Mouse (Mus musculus): ENCODE results near the gene Ppp1r14d. TPM values are rescaled to one million over a fixed set of nuclear protein-coding genes. Genes with fewer than 3 reads are reported as not detected.

The Ppp1r14d gene
- polyA plus RNA-seq, 1 experiment = 0.13 TPM

DNA sequence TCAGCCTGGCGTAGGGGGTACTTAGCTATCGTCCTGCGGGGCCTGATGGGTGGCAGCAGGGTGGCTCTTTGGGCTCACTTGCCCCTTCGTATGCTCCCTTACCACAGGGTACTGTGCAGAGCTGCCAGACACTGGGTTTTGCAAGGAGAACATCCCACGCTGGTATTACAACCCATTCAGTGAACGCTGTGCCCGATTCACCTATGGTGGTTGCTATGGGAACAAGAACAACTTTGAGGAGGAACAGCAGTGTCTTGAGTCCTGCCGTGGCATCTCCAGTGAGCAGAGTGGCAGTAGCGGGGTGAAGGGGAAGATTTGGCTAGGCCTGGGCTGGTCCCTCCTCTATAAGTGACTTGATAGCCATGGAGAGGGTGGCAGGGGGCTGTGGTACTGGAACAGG is 18.2 kb upstream of the Ppp1r14d start:
- Histone ChIP-seq H3K4me2 (ENCODE audit: low read depth) (no peak overlapping the region), H3K79me2 (ENCODE audit: control insufficient read depth, insufficient read depth) (no peaks in the 10 kb centered on the region), H3ac (ENCODE audit: control insufficient read depth, insufficient read length) (no peak overlapping the region), H3K27me3 (ENCODE audit: control insufficient read depth, insufficient read depth, insufficient read length) (no peaks in the 10 kb centered on the region), H3K4me3 (no peak overlapping the region), H3K36me3 (ENCODE audit: control insufficient read depth, insufficient read depth) (no peaks in the 10 kb centered on the region)
- TF ChIP-seq REST (IDR thresholded peaks at IDR 0.05; ENCODE audit: insufficient read depth, insufficient read length) (no peak), MYOD1 (IDR thresholded peaks at IDR 0.05; ENCODE audit: control insufficient read depth in 1 of 3, insufficient read length in 2 of 3, low read depth in 2 of 3) (no peak), TCF3 (IDR thresholded peaks at IDR 0.05; ENCODE audit: insufficient read length, low read depth) (no peak), CEBPB (IDR thresholded peaks at IDR 0.05; ENCODE audit: insufficient read depth, poor library complexity, severe bottlenecking) (no peak), MAX (IDR thresholded peaks at IDR 0.05; ENCODE audit: low read depth) (no peak), POLR2AphosphoS2 (IDR thresholded peaks at IDR 0.05; ENCODE audit: insufficient read length, low read depth) (no peak), POLR2A (IDR thresholded peaks at IDR 0.05; ENCODE audit: insufficient read length, low read depth) (no peak), SRF (IDR thresholded peaks at IDR 0.05; ENCODE audit: control insufficient read depth, insufficient read length, low read depth) (no peak), TCF12 (IDR thresholded peaks at IDR 0.05; ENCODE audit: insufficient read depth, poor library complexity, severe bottlenecking) (no peak), MYOG (IDR thresholded peaks at IDR 0.05; ENCODE audit: control insufficient read depth in 1 of 3, insufficient read depth in 1 of 3, insufficient read length in 2 of 3, low read depth in 2 of 3) (no peak), USF1 (IDR thresholded peaks at IDR 0.05; ENCODE audit: low read depth) (no peak), E2F4 (IDR thresholded peaks at IDR 0.05; ENCODE audit: insufficient read depth) (no peak)

DNA sequence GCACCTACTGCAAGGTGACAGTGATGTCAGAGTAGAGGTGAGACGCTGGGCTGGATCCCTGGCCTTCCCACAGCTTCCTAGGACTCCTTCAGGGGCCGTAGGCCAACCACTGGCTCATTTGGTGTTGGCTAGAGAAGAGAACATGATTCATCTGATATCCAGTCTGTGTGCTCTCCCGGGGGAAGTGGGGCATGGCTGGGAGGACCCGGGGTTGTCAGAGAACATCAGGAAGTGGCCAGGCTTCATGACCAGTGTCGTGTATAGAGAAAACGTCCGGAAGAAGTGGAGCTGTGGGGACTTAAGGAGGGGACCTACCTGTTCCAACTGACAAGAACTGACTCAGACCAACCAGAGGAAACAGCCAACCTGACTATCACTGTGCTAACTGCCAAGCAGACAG is 15.5 kb upstream of the Ppp1r14d start:
- no peaks in the 10 kb centered on the region for H3K36me3 ChIP-seq (ENCODE audit: control insufficient read depth, insufficient read depth)
- H3K4me2 ChIP-seq (ENCODE audit: low read depth) = no peak overlapping the region
- H3K27me3 ChIP-seq (ENCODE audit: control insufficient read depth, insufficient read depth, insufficient read length) = no peaks in the 10 kb centered on the region
- H3ac ChIP-seq (ENCODE audit: control insufficient read depth, insufficient read length) = no peak overlapping the region
- H3K79me2 ChIP-seq (ENCODE audit: control insufficient read depth, insufficient read depth) = no peaks in the 10 kb centered on the region
- TF ChIP-seq USF1 (IDR thresholded peaks at IDR 0.05; ENCODE audit: low read depth) (no peak), POLR2AphosphoS2 (IDR thresholded peaks at IDR 0.05; ENCODE audit: insufficient read length, low read depth) (no peak), POLR2A (IDR thresholded peaks at IDR 0.05; ENCODE audit: insufficient read length, low read depth) (no peak), TCF12 (IDR thresholded peaks at IDR 0.05; ENCODE audit: insufficient read depth, poor library complexity, severe bottlenecking) (no peak), TCF3 (IDR thresholded peaks at IDR 0.05; ENCODE audit: insufficient read length, low read depth) (no peak), CEBPB (IDR thresholded peaks at IDR 0.05; ENCODE audit: insufficient read depth, poor library complexity, severe bottlenecking) (no peak), MAX (IDR thresholded peaks at IDR 0.05; ENCODE audit: low read depth) (no peak), REST (IDR thresholded peaks at IDR 0.05; ENCODE audit: insufficient read depth, insufficient read length) (no peak), MYOD1 (IDR thresholded peaks at IDR 0.05; ENCODE audit: control insufficient read depth in 1 of 3, insufficient read length in 2 of 3, low read depth in 2 of 3) (no peak), E2F4 (IDR thresholded peaks at IDR 0.05; ENCODE audit: insufficient read depth) (no peak), MYOG (IDR thresholded peaks at IDR 0.05; ENCODE audit: control insufficient read depth in 1 of 3, insufficient read depth in 1 of 3, insufficient read length in 2 of 3, low read depth in 2 of 3) (no peak), SRF (IDR thresholded peaks at IDR 0.05; ENCODE audit: control insufficient read depth, insufficient read length, low read depth) (no peak)
- no peak overlapping the region for H3K4me3 ChIP-seq

- no peak overlapping the region for H3K4me3 ChIP-seq
- no peak overlapping the region for H3ac ChIP-seq (ENCODE audit: control insufficient read depth, insufficient read length)
- H3K4me2 ChIP-seq (ENCODE audit: low read depth) = no peak overlapping the region
- no peaks in the 10 kb centered on the region for H3K79me2 ChIP-seq (ENCODE audit: control insufficient read depth, insufficient read depth)
- peaks cover 6% of the 10 kb centered on the region for H3K27me3 ChIP-seq (ENCODE audit: control insufficient read depth, insufficient read depth, insufficient read length)
- TF ChIP-seq POLR2A (IDR thresholded peaks at IDR 0.05; ENCODE audit: insufficient read length, low read depth) (no peak), REST (IDR thresholded peaks at IDR 0.05; ENCODE audit: insufficient read depth, insufficient read length) (no peak), MYOD1 (IDR thresholded peaks at IDR 0.05; ENCODE audit: control insufficient read depth in 1 of 3, insufficient read length in 2 of 3, low read depth in 2 of 3) (no peak), SRF (IDR thresholded peaks at IDR 0.05; ENCODE audit: control insufficient read depth, insufficient read length, low read depth) (no peak), TCF3 (IDR thresholded peaks at IDR 0.05; ENCODE audit: insufficient read length, low read depth) (no peak), TCF12 (IDR thresholded peaks at IDR 0.05; ENCODE audit: insufficient read depth, poor library complexity, severe bottlenecking) (no peak), USF1 (IDR thresholded peaks at IDR 0.05; ENCODE audit: low read depth) (no peak), CEBPB (IDR thresholded peaks at IDR 0.05; ENCODE audit: insufficient read depth, poor library complexity, severe bottlenecking) (no peak), MAX (IDR thresholded peaks at IDR 0.05; ENCODE audit: low read depth) (no peak), POLR2AphosphoS2 (IDR thresholded peaks at IDR 0.05; ENCODE audit: insufficient read length, low read depth) (no peak), MYOG (IDR thresholded peaks at IDR 0.05; ENCODE audit: control insufficient read depth in 1 of 3, insufficient read depth in 1 of 3, insufficient read length in 2 of 3, low read depth in 2 of 3) (no peak), E2F4 (IDR thresholded peaks at IDR 0.05; ENCODE audit: insufficient read depth) (no peak)
- no peaks in the 10 kb centered on the region for H3K36me3 ChIP-seq (ENCODE audit: control insufficient read depth, insufficient read depth)
Observed at GRCm38 (mm10) chr2:119242548-119242947, 12.8 kb upstream of the Ppp1r14d start.

DNA sequence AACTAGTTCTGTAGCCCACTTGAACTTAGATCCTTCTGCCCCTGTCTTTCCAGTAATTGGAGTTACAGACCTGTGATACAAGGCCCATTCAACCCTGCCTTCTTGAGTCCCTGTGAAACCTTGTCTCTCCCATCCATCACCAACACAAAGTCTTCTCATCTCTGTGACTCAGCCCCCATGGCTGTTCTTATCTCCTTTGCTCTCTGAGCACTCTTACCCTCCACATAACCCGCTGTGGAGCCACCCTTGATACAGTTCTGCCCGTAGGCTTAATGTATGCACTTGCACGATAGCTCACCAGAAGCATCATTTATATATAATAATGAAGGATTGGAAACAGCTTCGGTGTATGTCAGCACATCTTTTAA is 11.1 kb upstream of the Ppp1r14d start:
- H3K79me2 ChIP-seq (ENCODE audit: control insufficient read depth, insufficient read depth) = no peaks in the 10 kb centered on the region
- TF ChIP-seq E2F4 (IDR thresholded peaks at IDR 0.05; ENCODE audit: insufficient read depth) (no peak), TCF3 (IDR thresholded peaks at IDR 0.05; ENCODE audit: insufficient read length, low read depth) (no peak), SRF (IDR thresholded peaks at IDR 0.05; ENCODE audit: control insufficient read depth, insufficient read length, low read depth) (no peak), MYOG (IDR thresholded peaks at IDR 0.05; ENCODE audit: control insufficient read depth in 1 of 3, insufficient read depth in 1 of 3, insufficient read length in 2 of 3, low read depth in 2 of 3) (no peak), CEBPB (IDR thresholded peaks at IDR 0.05; ENCODE audit: insufficient read depth, poor library complexity, severe bottlenecking) (no peak), POLR2AphosphoS2 (IDR thresholded peaks at IDR 0.05; ENCODE audit: insufficient read length, low read depth) (no peak)
- H3K27me3 ChIP-seq (ENCODE audit: control insufficient read depth, insufficient read depth, insufficient read length) = peaks cover 10% of the 10 kb centered on the region

More for the DNA sequence above, 11.1 kb upstream of the Ppp1r14d start:
- no peak overlapping the region for H3K4me3 ChIP-seq
- H3ac ChIP-seq (ENCODE audit: control insufficient read depth, insufficient read length) = no peak overlapping the region
- H3K36me3 ChIP-seq (ENCODE audit: control insufficient read depth, insufficient read depth) = no peaks in the 10 kb centered on the region
- no peak overlapping the region for H3K4me2 ChIP-seq (ENCODE audit: low read depth)
